Mouse (Mus musculus): ENCODE data around the gene Nfe2l2. TPM values are rescaled to one million over a fixed set of nuclear protein-coding genes. Genes with fewer than 3 reads are reported as not detected.
"Not testable (repeated sequence)": the region's sequence is repeated elsewhere in the genome, so short reads cannot be mapped to it uniquely, and the experiment has no call there.

Gene Nfe2l2
- polyA plus RNA-seq, 1 experiment from 2014 or later: 99.0 TPM

- H3K27ac ChIP-seq: no peak overlapping the region
- no peak overlapping the region for H3K9ac ChIP-seq
- WGBS: 61% methylated on average over 6 of the region's 6 CpGs
- H3K9me3 ChIP-seq: no peaks in the 10 kb centered on the region
- no peak overlapping the region for H3K4me3 ChIP-seq
- H3K27me3 ChIP-seq: no peaks in the 10 kb centered on the region
- H3K4me2 ChIP-seq: no peak overlapping the region
- ATAC-seq (ENCODE audit: borderline replicate concordance, extremely low read depth, low FRiP score, low TSS enrichment): no peak
- no peaks in the 10 kb centered on the region for H3K36me3 ChIP-seq
- H3K4me1 ChIP-seq: peaks cover 15% of the 10 kb centered on the region
Observed at GRCm38 (mm10) chr2:75636261-75637054, 68.0 kb downstream of the Nfe2l2 start.

- H3K36me3 ChIP-seq; H3K27me3 ChIP-seq; ATAC-seq (ENCODE audit: borderline replicate concordance, extremely low read depth, low FRiP score, low TSS enrichment); H3K4me3 ChIP-seq; H3K4me2 ChIP-seq; H3K27ac ChIP-seq; H3K9me3 ChIP-seq; H3K9ac ChIP-seq: not testable (repeated sequence)
- WGBS: 86% methylated on average over 14 of the region's 14 CpGs
- H3K4me1 ChIP-seq: peaks cover 15% of the 10 kb centered on the region
Observed at GRCm38 (mm10) chr2:75634431-75634830, 70.0 kb downstream of the Nfe2l2 start.

GRCm38 (mm10) chr2:75633784-75634183 is 70.7 kb downstream of the Nfe2l2 start:
- ATAC-seq (ENCODE audit: borderline replicate concordance, extremely low read depth, low FRiP score, low TSS enrichment): peak; percentile 80
- WGBS: 53% methylated on average over 5 of the region's 5 CpGs

GRCm38 (mm10) chr2:75633381-75633780 is 71.1 kb downstream of the Nfe2l2 start:
- Histone ChIP-seq H3K9ac (no peak overlapping the region), H3K4me3 (no peak overlapping the region), H3K4me1 (peaks cover 15% of the 10 kb centered on the region), H3K36me3 (no peaks in the 10 kb centered on the region), H3K27ac (peak overlapping the region; percentile 74), H3K9me3 (no peaks in the 10 kb centered on the region), H3K4me2 (peak overlapping the region; percentile 24), H3K27me3 (no peaks in the 10 kb centered on the region)
- WGBS: 54% methylated on average over 6 of the region's 6 CpGs
- 0 out of 2 replicates have a peak, but pooled peaks have one; percentile 6 for ATAC-seq (ENCODE audit: borderline replicate concordance, extremely low read depth, low FRiP score, low TSS enrichment)

More at GRCm38 (mm10) chr2:75633784-75634183, 70.7 kb downstream of the Nfe2l2 start:
- Histone ChIP-seq H3K4me1 (peaks cover 15% of the 10 kb centered on the region), H3K9me3 (no peaks in the 10 kb centered on the region), H3K4me3 (no peak overlapping the region), H3K27ac (peak overlapping the region; percentile 74), H3K36me3 (no peaks in the 10 kb centered on the region), H3K4me2 (peak overlapping the region; percentile 24), H3K9ac (no peak overlapping the region), H3K27me3 (no peaks in the 10 kb centered on the region)

- H3K27me3 ChIP-seq: no peaks in the 10 kb centered on the region
- H3K4me3 ChIP-seq: no peak overlapping the region
- H3K36me3 ChIP-seq: no peaks in the 10 kb centered on the region
- H3K9ac ChIP-seq: no peak overlapping the region
- peaks cover 15% of the 10 kb centered on the region for H3K4me1 ChIP-seq
- H3K27ac ChIP-seq: peak overlapping the region; percentile 74
- no peak for ATAC-seq (ENCODE audit: borderline replicate concordance, extremely low read depth, low FRiP score, low TSS enrichment)
- 76% methylated on average over 12 of the region's 12 CpGs for WGBS
- H3K9me3 ChIP-seq: no peaks in the 10 kb centered on the region
- H3K4me2 ChIP-seq: 0 out of 2 replicates have a peak overlapping the region, but pooled peaks have one; percentile 24
Observed at GRCm38 (mm10) chr2:75632721-75633181, 71.7 kb downstream of the Nfe2l2 start.

GRCm38 (mm10) chr2:75632043-75632442 is 72.4 kb downstream of the Nfe2l2 start:
- 77% methylated on average over 6 of the region's 6 CpGs for WGBS
- no peak for ATAC-seq (ENCODE audit: borderline replicate concordance, extremely low read depth, low FRiP score, low TSS enrichment)
- no peaks in the 10 kb centered on the region for H3K36me3 ChIP-seq
- H3K27me3 ChIP-seq: no peaks in the 10 kb centered on the region
- H3K27ac ChIP-seq: no peak overlapping the region
- H3K4me3 ChIP-seq: no peak overlapping the region
- H3K9ac ChIP-seq: no peak overlapping the region
- H3K4me1 ChIP-seq: peaks cover 15% of the 10 kb centered on the region
- no peak overlapping the region for H3K4me2 ChIP-seq
- no peaks in the 10 kb centered on the region for H3K9me3 ChIP-seq

GRCm38 (mm10) chr2:75631421-75631820 is 73.0 kb downstream of the Nfe2l2 start:
- no peaks in the 10 kb centered on the region for H3K9me3 ChIP-seq
- no peak overlapping the region for H3K27ac ChIP-seq
- no peak overlapping the region for H3K9ac ChIP-seq
- no peaks in the 10 kb centered on the region for H3K27me3 ChIP-seq
- no peak for ATAC-seq (ENCODE audit: borderline replicate concordance, extremely low read depth, low FRiP score, low TSS enrichment)
- H3K4me1 ChIP-seq: peaks cover 15% of the 10 kb centered on the region
- no peak overlapping the region for H3K4me3 ChIP-seq
- 76% methylated on average over 6 of the region's 6 CpGs for WGBS
- no peak overlapping the region for H3K4me2 ChIP-seq
- H3K36me3 ChIP-seq: no peaks in the 10 kb centered on the region

GRCm38 (mm10) chr2:75628487-75628886 is 76.0 kb downstream of the Nfe2l2 start:
- Histone ChIP-seq H3K4me2 (no peak overlapping the region), H3K27ac (no peak overlapping the region), H3K9me3 (no peaks in the 10 kb centered on the region), H3K4me1 (peaks cover 8% of the 10 kb centered on the region), H3K27me3 (no peaks in the 10 kb centered on the region), H3K4me3 (no peak overlapping the region), H3K9ac (no peak overlapping the region), H3K36me3 (no peaks in the 10 kb centered on the region)
- no peak for ATAC-seq (ENCODE audit: borderline replicate concordance, extremely low read depth, low FRiP score, low TSS enrichment)
- WGBS: 95% methylated on average over 8 of the region's 8 CpGs

GRCm38 (mm10) chr2:75626597-75627440 is 77.6 kb downstream of the Nfe2l2 start:
- H3K4me2 ChIP-seq: no peak overlapping the region
- H3K27me3 ChIP-seq: no peaks in the 10 kb centered on the region
- H3K4me3 ChIP-seq: no peak overlapping the region
- peaks cover 10% of the 10 kb centered on the region; the same call in 1 of the 2 replicates for H3K4me1 ChIP-seq
- H3K9ac ChIP-seq: no peak overlapping the region
- H3K9me3 ChIP-seq: no peaks in the 10 kb centered on the region
- no peaks in the 10 kb centered on the region for H3K36me3 ChIP-seq
- H3K27ac ChIP-seq: peak overlapping the region; percentile 23; the same call in 1 of the 2 replicates
- ATAC-seq (ENCODE audit: borderline replicate concordance, extremely low read depth, low FRiP score, low TSS enrichment): peak; percentile 87
- WGBS: 46% methylated on average over 6 of the region's 6 CpGs

Measured in lung, embryonic 15.5 days (tissue).